Mouse (Mus musculus) stomach, postnatal 0 days (tissue): ENCODE measurements at regions not wholly inside any gene's neighbourhood (a gene's known extent, or its start where the extent isn't known, plus 50 kb on each side); places are given as distances from the start of the nearest gene placed in this dataset.

Source experiments
- ATAC-seq: fragments of 200-750 bp; cut with Nextera tagmentation; 2 replicates; pipeline ENCODE4 v1.8.0; 2017; ENCODE audit not compliant: low FRiP score, low TSS enrichment
- DNase-seq: peaks from one replicate; pipeline ENCODE4 v3.0.0-alpha.2; 2016; ENCODE audit warnings: low spot score
- H3K27ac ChIP-seq: fragments of 300-500 bp; sonication (generic); replicated peaks from 2 replicates; pipeline ENCODE4 v1.5.1; 2014; ENCODE audit warnings: mild to moderate bottlenecking, control low read depth
- H3K27me3 ChIP-seq: fragments of 300-500 bp; sonication (generic); 2 replicates; pipeline ENCODE4 v1.6.1; 2014; ENCODE audit warnings: low read length; ENCODE audit not compliant: control insufficient read depth, insufficient read depth
- H3K36me3 ChIP-seq: fragments of 300-500 bp; sonication (generic); 2 replicates; pipeline ENCODE4 v1.6.1; 2014; ENCODE audit warnings: low read length, mixed read lengths; ENCODE audit not compliant: control insufficient read depth, insufficient read depth
- H3K4me1 ChIP-seq: fragments of 300-500 bp; sonication (generic); replicated peaks from 2 replicates; pipeline ENCODE4 v1.6.1; 2014; ENCODE audit warnings: antibody characterized with exemption; ENCODE audit not compliant: control insufficient read depth, insufficient read depth
- H3K4me2 ChIP-seq: fragments of 300-500 bp; sonication (generic); replicated peaks from 2 replicates; pipeline ENCODE4 v1.6.1; 2014; ENCODE audit warnings: low read depth, mild to moderate bottlenecking, control low read depth, moderate library complexity
- H3K4me3 ChIP-seq: fragments of 300-500 bp; sonication (generic); 2 replicates; pipeline ENCODE4 v1.5.1; 2014; ENCODE audit warnings: low read depth, low read length, control low read depth
- H3K9ac ChIP-seq: fragments of 300-500 bp; sonication (generic); 2 replicates; pipeline ENCODE4 v1.6.1; 2014; ENCODE audit warnings: mild to moderate bottlenecking, low read length, control low read depth, mixed read lengths
- H3K9me3 ChIP-seq: fragments of 300-500 bp; sonication (generic); 2 replicates; pipeline ENCODE4 v1.6.1; 2016; ENCODE audit warnings: low read length; ENCODE audit not compliant: control insufficient read depth
- CTCF ChIP-seq: IDR thresholded peaks from 2 replicates; pipeline ENCODE4 v1.5.1; 2016; ENCODE audit warnings: antibody characterized with exemption, low read depth, mild to moderate bottlenecking, moderate library complexity
- EP300 ChIP-seq: optimal IDR thresholded peaks from 2 replicates; pipeline ENCODE3; 2016; ENCODE audit warnings: antibody characterized with exemption
- WGBS: fragments of 180-500 bp; shearing (Covaris S2); extraction: QIAGEN DNeasy Blood & Tissue Kit; methylation state at CpG from one replicate; pipeline ENCODE4 v1.1.7; 2014; 5-methylcytosine and 5-hydroxymethylcytosine counted together

DNA sequence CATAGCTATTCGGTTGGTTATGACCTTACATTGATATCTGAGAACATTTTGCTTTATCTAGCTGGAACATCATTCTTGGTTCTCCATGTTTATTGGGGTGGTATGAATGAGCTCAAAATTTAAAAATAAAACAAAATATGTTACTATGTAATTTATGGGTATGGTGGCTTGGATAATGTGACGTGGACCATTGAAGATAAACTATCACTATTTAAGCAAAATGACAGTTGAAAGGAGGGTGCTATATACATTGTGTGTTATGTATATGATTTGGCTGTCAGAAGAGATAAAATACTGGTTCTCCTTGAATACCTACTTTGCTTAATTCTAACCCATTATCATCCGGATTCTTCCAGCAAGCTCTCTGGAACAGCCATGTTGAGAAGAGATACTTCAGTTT lies 424.2 kb upstream of the Zeb2 start:
- ATAC-seq, result no peak
- 76% methylated on average over 3 of the region's 3 CpGs for WGBS

DNA sequence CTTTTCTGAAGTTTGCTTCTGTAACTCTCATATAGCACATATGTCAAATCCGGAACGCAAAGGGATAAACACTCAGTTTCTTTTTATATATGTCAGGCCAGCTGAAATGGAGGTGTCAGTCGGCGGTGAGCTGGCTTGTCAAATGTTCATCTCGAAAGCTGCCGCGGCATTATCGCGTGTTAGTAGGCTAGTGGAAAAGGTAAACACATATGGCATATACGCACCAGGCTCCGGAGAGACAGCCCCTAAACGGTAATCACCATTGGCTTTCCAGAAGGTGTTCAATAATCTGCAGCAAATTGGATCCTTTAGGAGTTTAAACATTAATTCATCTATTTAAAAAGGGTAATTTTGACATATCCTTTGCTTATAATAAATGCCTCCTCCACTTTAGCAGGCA lies 421.8 kb upstream of the Zeb2 start:
- H3K9ac ChIP-seq, result no peak overlapping the region
- TF ChIP-seq EP300 (no peak), CTCF (no peak)
- no peak overlapping the region for H3K27ac ChIP-seq
- 77% methylated on average over 12 of the region's 12 CpGs for WGBS
- H3K4me3 ChIP-seq, result no peak overlapping the region
- DNase-seq (no peak), ATAC-seq (no peak)
- no peaks in the 10 kb centered on the region for H3K4me1 ChIP-seq
- H3K4me2 ChIP-seq, result no peak overlapping the region
- H3K9me3 ChIP-seq, result no peaks in the 10 kb centered on the region
- H3K36me3 ChIP-seq, result no peaks in the 10 kb centered on the region
- H3K27me3 ChIP-seq, result no peaks in the 10 kb centered on the region

More for the DNA sequence above, 424.2 kb upstream of the Zeb2 start:
- Histone ChIP-seq H3K4me3 (no peak overlapping the region), H3K4me1 (no peaks in the 10 kb centered on the region), H3K4me2 (no peak overlapping the region), H3K9me3 (no peaks in the 10 kb centered on the region), H3K27ac (no peak overlapping the region), H3K9ac (no peak overlapping the region), H3K36me3 (no peaks in the 10 kb centered on the region), H3K27me3 (no peaks in the 10 kb centered on the region)
- DNase-seq, result no peak
- no peak for TF ChIP-seq EP300
- no peak for TF ChIP-seq CTCF

DNA sequence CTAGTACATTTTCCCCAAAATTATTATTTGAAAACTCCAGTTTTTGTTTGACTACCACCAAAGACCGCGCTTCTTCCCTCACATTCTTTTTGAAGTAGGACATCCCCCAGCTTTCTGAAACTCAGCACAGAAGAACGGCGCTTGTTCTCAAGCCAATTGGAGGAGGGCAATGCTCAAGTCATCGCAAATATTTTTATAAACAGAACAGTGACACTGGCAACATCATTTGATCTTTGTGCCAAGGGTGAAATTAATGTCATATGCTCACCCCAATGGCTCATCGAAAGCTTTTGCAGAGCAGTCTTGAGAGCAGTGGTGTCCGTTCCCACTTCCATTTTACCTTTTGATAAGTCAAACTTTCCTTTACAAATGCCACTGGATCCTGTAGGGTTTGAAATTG lies 420.5 kb upstream of the Zeb2 start:
- no peak for TF ChIP-seq CTCF
- TF ChIP-seq EP300, result no peak
- Histone ChIP-seq H3K4me1 (no peaks in the 10 kb centered on the region), H3K27ac (no peak overlapping the region), H3K4me3 (no peak overlapping the region), H3K9me3 (no peaks in the 10 kb centered on the region), H3K27me3 (no peaks in the 10 kb centered on the region), H3K36me3 (no peaks in the 10 kb centered on the region), H3K4me2 (no peak overlapping the region), H3K9ac (no peak overlapping the region)
- DNase-seq, result no peak
- ATAC-seq, result no peak
- WGBS, result 80% methylated on average over 7 of the region's 7 CpGs

DNA sequence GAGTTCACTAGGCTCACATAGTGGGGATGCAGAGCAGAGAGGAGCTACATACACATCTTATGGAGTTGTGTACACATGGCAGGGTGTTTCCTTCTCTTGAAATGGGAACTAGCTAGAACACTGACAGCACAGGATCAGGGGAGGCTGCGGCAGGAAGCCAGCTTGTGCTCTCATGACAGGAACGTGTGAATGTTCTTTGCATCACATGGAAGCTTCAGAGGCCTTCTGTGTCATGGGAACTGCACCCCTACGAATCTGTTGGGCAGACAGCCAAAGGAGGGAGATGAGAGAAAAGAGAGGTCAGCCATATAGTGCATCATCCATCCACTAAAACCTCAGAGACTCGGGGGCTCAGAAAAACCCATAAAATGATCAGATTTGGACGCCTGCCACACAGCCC lies 417.6 kb upstream of the Zeb2 start:
- Histone ChIP-seq H3K4me2 (no peak overlapping the region), H3K27ac (no peak overlapping the region), H3K9me3 (no peaks in the 10 kb centered on the region), H3K27me3 (no peaks in the 10 kb centered on the region), H3K9ac (no peak overlapping the region), H3K4me3 (no peak overlapping the region), H3K36me3 (no peaks in the 10 kb centered on the region), H3K4me1 (no peaks in the 10 kb centered on the region)
- ATAC-seq (no peak), DNase-seq (no peak)
- 64% methylated on average over 5 of the region's 5 CpGs for WGBS
- TF ChIP-seq CTCF (no peak), EP300 (no peak)

DNA sequence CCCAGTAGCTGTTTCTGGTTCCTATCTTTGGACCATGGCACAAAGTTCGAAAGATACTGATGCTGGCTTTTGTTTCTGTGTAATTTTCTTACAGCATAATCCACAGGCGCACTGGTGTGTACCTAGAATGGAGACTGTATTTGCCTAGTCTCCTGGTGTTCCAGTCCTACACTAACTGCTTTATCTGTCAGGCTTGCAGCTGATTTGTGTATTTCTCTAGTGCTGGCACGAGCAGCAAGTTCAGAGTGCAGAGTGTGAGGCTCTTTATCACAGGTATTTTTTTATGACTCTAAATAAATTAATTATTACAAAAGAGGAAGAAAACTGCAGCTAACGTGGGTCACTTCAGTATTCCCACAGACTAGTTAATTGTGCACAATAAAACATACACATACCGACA lies 405.1 kb upstream of the Zeb2 start:
- no peaks in the 10 kb centered on the region for H3K4me1 ChIP-seq
- H3K27me3 ChIP-seq, result no peaks in the 10 kb centered on the region
- H3K9ac ChIP-seq, result no peak overlapping the region
- H3K36me3 ChIP-seq, result no peaks in the 10 kb centered on the region
- H3K27ac ChIP-seq, result no peak overlapping the region
- no peak for ATAC-seq
- no peak for DNase-seq
- WGBS, result 61% methylated on average over 5 of the region's 5 CpGs
- no peak overlapping the region for H3K4me2 ChIP-seq
- H3K9me3 ChIP-seq, result no peaks in the 10 kb centered on the region
- TF ChIP-seq EP300 (no peak), CTCF (no peak)
- no peak overlapping the region for H3K4me3 ChIP-seq

DNA sequence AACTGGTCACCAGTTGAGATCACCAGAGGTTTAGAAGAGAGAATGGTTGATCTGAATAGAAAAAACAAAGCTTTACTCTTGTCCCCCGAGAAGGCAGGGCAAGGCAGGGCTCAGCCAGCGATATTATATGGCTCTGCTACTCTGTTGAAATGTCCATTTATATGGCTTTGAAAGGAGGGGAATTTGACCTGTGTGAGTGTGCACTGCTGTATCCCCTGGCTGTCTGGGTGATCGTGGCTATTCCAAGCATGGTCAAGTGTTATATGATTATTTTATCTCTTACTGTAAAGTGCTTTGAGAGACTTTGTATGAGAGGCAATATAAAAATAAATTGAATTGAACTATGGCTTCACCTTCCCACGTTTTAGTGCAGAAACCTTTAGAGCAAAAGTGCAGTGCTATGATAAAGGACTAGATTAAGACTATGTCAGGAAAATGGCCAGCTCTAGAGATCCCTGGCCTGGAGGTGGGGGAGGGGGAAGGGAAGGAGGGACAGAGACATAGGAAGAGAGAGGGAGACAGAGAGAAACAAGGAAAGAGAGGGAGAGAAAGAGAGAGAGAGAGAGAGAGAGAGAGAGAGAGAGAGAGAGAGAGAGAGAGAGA lies 402.5 kb upstream of the Zeb2 start:
- Histone ChIP-seq H3K4me3 (no peak overlapping the region), H3K27me3 (no peaks in the 10 kb centered on the region), H3K4me2 (no peak overlapping the region), H3K9ac (no peak overlapping the region), H3K27ac (no peak overlapping the region), H3K9me3 (no peaks in the 10 kb centered on the region), H3K36me3 (no peaks in the 10 kb centered on the region), H3K4me1 (no peaks in the 10 kb centered on the region; the same call in 1 of the 2 replicates)
- 41% methylated on average over 4 of the region's 4 CpGs for WGBS
- TF ChIP-seq EP300 (no peak), CTCF (no peak)
- ATAC-seq (no peak), DNase-seq (no peak)
